Mouse (Mus musculus) limb, embryonic 14.5 days (tissue): ENCODE data around the gene Prkcb. TPM values are rescaled to one million over a fixed set of nuclear protein-coding genes. Genes with fewer than 3 reads are reported as not detected.

ENCODE experiments used
- ATAC-seq: fragments of 200-750 bp; cut with Nextera tagmentation; 2 replicates; pipeline ENCODE4 v1.8.0; 2017; ENCODE audit warnings: low read depth, moderate number of reproducible peaks, moderate TSS enrichment; ENCODE audit not compliant: low FRiP score
- DNase-seq: peaks from one replicate; pipeline ENCODE4 v3.0.0-alpha.2; 2015; ENCODE audit warnings: low spot score
- H3K27ac ChIP-seq: fragments of 300-500 bp; sonication (generic); replicated peaks from 2 replicates; pipeline ENCODE4 v1.5.1; 2014; ENCODE audit warnings: low read depth, mild to moderate bottlenecking, low read length, moderate library complexity, mixed read lengths
- H3K27me3 ChIP-seq: fragments of 300-500 bp; sonication (generic); 2 replicates; pipeline ENCODE4 v1.6.1; 2014; ENCODE audit warnings: low read length, mixed read lengths; ENCODE audit not compliant: control insufficient read depth, insufficient read depth
- H3K36me3 ChIP-seq: fragments of 300-500 bp; sonication (generic); 2 replicates; pipeline ENCODE4 v1.6.1; 2014; ENCODE audit warnings: mild to moderate bottlenecking, low read length, moderate library complexity, mixed read lengths; ENCODE audit not compliant: control insufficient read depth, insufficient read depth
- H3K4me1 ChIP-seq: fragments of 300-500 bp; sonication (generic); 2 replicates; pipeline ENCODE4 v1.6.1; 2014; ENCODE audit warnings: antibody characterized with exemption, low read length, mixed read lengths; ENCODE audit not compliant: control insufficient read depth, insufficient read depth
- H3K4me2 ChIP-seq: fragments of 300-500 bp; sonication (generic); replicated peaks from 2 replicates; pipeline ENCODE4 v1.6.1; 2014; ENCODE audit warnings: low read depth, mild to moderate bottlenecking, low read length, moderate library complexity; ENCODE audit not compliant: severe bottlenecking
- H3K4me3 ChIP-seq: fragments of 300-500 bp; sonication (generic); replicated peaks from 2 replicates; pipeline ENCODE4 v1.5.1; 2014; ENCODE audit warnings: low read length
- H3K9ac ChIP-seq: fragments of 300-500 bp; sonication (generic); 2 replicates; pipeline ENCODE4 v1.6.1; 2014; ENCODE audit warnings: mild to moderate bottlenecking, low read depth, low read length, moderate library complexity; ENCODE audit not compliant: severe bottlenecking
- H3K9me3 ChIP-seq: fragments of 300-500 bp; sonication (generic); 2 replicates; pipeline ENCODE4 v1.6.1; 2016; ENCODE audit warnings: low read length; ENCODE audit not compliant: control insufficient read depth
- POLR2A ChIP-seq: fragments of 200-500 bp; IDR thresholded peaks from 2 replicates; pipeline ENCODE4 v1.8.0; 2012; ENCODE audit warnings: inconsistent platforms, mild to moderate bottlenecking, moderate library complexity, borderline replicate concordance; ENCODE audit not compliant: insufficient read depth, insufficient read length; ENCODE audit errors: extremely low read depth
- WGBS: fragments of 180-500 bp; shearing (Covaris S2); extraction: QIAGEN DNeasy Blood & Tissue Kit; methylation state at CpG from one replicate; pipeline ENCODE4 v1.1.7; 2014; 5-methylcytosine and 5-hydroxymethylcytosine counted together
- polyA plus RNA-seq, 2 experiments: library from polyadenylated mRNA; depleted of rRNA in 1 of 2; stranded (reverse) in 1 of 2; unstranded in 1 of 2; fragments of >200 nt; fragmentation: Nextera tagmentation in 1 of 2; extraction: Ambion mirVana in 1 of 2; gene quantifications; 2 replicates each; pipeline versions ENCODE4 v1.2.1 to v1.2.3; 2012 to 2014

Gene Prkcb
- polyA plus RNA-seq, 2 experiments = 6.2 to 10.3 TPM

DNA sequence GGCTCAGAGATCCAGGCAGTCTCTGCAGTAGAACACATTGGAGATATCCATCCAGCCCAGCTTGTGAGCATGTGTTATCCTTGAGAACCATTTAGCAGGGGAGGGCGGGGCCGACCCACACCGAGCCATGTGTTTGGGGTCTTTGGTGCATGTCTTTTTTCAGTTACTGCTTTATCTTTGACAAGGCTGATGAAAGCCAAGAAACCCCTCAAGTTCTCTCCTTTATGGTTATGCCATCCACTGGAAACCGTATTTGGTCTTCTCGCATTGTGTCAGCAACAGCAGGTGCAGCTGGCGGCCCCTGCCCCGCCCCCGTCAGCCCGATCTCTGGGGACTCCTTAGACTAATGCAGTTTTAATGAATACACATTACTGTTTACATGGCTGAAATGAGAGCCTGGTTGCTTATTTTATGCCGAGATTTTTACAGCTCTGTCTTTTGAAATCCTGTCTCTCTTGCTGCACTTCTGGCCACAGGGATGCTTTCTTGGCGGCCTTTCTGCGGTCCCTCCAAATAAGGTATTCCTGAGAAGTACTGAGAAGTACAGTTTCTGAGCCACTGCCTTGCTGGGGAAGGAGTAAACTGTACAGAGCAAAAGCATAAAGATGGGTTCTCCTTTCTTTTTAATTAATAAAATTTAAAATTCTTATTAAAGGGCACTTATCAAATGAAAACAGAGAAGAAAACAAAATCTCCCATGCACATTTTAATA lies 64.2 kb downstream of the Prkcb start:
- TF ChIP-seq POLR2A = no peak
- peak; percentile 13 for DNase-seq
- 41% methylated on average over 12 of the region's 12 CpGs for WGBS

DNA sequence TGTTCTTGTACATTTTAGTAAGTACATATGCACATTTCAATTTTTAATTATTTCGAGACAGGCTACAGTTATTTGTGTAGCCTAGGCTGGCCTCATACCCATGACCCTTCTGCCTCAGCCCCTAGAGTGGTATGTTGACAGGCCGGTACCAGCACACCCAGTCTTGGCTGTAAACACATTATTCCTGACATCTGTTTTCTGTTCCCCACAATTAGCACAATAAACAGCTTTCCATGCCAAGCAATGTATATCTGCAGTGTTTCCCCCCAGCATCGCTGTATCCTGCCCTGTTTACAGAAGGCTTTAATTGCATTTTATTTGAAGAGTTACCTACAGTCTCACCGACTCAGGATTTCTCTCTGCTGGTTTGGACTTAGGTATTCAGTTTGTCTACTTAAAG lies 64.8 kb downstream of the Prkcb start:
- no peak overlapping the region for H3K27ac ChIP-seq
- no peaks in the 10 kb centered on the region for H3K9me3 ChIP-seq
- ATAC-seq (no peak), DNase-seq (no peak)
- no peak for TF ChIP-seq POLR2A
- no peaks in the 10 kb centered on the region for H3K36me3 ChIP-seq
- H3K4me2 ChIP-seq = no peak overlapping the region
- H3K4me3 ChIP-seq = no peak overlapping the region
- H3K4me1 ChIP-seq = no peaks in the 10 kb centered on the region
- H3K9ac ChIP-seq = no peak overlapping the region
- WGBS = 32% methylated on average over 4 of the region's 4 CpGs
- no peaks in the 10 kb centered on the region for H3K27me3 ChIP-seq

More for the DNA sequence above, 64.2 kb downstream of the Prkcb start:
- Histone ChIP-seq H3K9ac (no peak overlapping the region), H3K36me3 (no peaks in the 10 kb centered on the region), H3K9me3 (no peaks in the 10 kb centered on the region), H3K27ac (no peak overlapping the region), H3K4me2 (no peak overlapping the region), H3K4me3 (no peak overlapping the region), H3K27me3 (no peaks in the 10 kb centered on the region), H3K4me1 (no peaks in the 10 kb centered on the region)
- ATAC-seq = no peak

DNA sequence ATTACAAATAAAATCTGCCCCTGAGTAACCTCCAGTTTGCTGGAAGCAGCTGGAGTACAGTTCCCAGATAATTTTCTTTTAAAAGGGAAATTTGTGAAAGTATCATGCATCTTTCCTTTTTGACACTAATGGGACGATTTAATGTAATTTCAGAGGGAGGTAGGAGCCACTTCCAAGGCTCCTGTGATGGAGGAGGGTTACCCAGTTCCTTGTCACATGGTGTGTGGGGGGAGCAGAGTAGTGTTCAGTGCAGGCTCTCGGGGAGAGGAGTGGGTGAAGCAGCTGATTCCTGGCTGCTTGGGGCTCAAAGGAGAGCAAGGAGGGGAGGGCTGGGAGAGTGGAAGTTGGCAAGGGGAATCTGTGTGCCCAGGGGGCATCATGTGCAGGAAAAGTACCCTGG lies 68.4 kb downstream of the Prkcb start:
- TF ChIP-seq POLR2A = no peak
- no peaks in the 10 kb centered on the region for H3K27me3 ChIP-seq
- ATAC-seq = no peak
- WGBS = 45% methylated on average over 2 of the region's 2 CpGs
- no peak overlapping the region for H3K9ac ChIP-seq
- no peak overlapping the region for H3K4me2 ChIP-seq
- no peak for DNase-seq
- H3K4me1 ChIP-seq = no peaks in the 10 kb centered on the region
- no peak overlapping the region for H3K27ac ChIP-seq
- no peaks in the 10 kb centered on the region for H3K36me3 ChIP-seq
- no peaks in the 10 kb centered on the region for H3K9me3 ChIP-seq
- no peak overlapping the region for H3K4me3 ChIP-seq

DNA sequence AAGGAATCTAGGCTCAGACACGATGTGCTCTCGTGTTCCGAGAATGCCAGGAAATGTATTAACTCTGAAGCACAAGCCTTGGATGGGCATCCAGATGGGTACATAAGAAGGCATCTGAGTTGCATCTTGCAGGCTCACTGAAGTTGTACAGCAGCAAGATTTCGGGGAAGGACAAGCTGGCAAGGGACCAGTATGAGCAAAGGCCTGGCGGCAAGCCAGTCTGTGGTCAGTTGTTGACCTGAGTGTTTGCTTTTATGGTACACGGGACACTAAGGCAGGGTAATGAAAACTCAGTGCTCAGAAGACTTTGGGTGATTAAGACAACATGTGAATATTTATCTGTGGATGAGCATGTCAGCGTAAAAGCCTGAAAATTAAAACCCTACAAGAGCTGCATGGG lies 69.3 kb downstream of the Prkcb start:
- ATAC-seq (no peak), DNase-seq (no peak)
- H3K27me3 ChIP-seq = no peaks in the 10 kb centered on the region
- H3K9ac ChIP-seq = no peak overlapping the region
- H3K4me2 ChIP-seq = no peak overlapping the region
- H3K36me3 ChIP-seq = no peaks in the 10 kb centered on the region
- no peak overlapping the region for H3K4me3 ChIP-seq
- H3K27ac ChIP-seq = no peak overlapping the region
- TF ChIP-seq POLR2A = no peak
- 84% methylated on average over 7 of the region's 7 CpGs for WGBS
- H3K9me3 ChIP-seq = no peaks in the 10 kb centered on the region
- no peaks in the 10 kb centered on the region for H3K4me1 ChIP-seq

DNA sequence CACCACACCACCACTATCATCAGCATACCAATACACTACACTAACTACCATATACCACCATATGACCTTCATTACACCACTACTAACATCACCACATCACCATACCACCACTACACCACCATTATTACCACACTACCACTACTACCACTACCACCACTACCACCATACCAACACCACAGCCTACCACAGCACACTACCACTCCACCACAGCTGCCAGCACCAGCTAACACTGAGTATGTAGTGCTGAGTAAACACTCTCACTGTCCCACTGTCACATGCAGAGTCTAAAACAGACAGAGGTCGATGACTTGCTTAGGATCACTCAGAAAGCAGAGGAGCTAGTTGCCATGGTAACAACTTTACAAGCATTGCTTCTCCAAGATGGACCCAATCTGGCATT lies 78.1 kb downstream of the Prkcb start:
- no peaks in the 10 kb centered on the region for H3K27me3 ChIP-seq
- no peak overlapping the region for H3K4me3 ChIP-seq
- H3K27ac ChIP-seq = no peak overlapping the region
- 57% methylated on average over 1 of the region's 1 CpGs for WGBS
- ATAC-seq = no peak
- no peaks in the 10 kb centered on the region for H3K9me3 ChIP-seq
- DNase-seq = no peak
- H3K9ac ChIP-seq = no peak overlapping the region
- no peaks in the 10 kb centered on the region for H3K36me3 ChIP-seq
- no peaks in the 10 kb centered on the region for H3K4me1 ChIP-seq
- no peak for TF ChIP-seq POLR2A
- no peak overlapping the region for H3K4me2 ChIP-seq
